ENCODE assay signal across 23 mouse cellular contexts in genomic region chr9:45140945-45141344, GRCm38 (mm10). TPM values are rescaled to one million over a fixed set of nuclear protein-coding genes. Genes with fewer than 3 reads are reported as not detected.
DNase-seq lines count a peak whose midpoint lies in the region; ATAC-seq and TF ChIP-seq lines count a peak whose summit lies in the region.
"Had no signal": no experiment of that assay in that cellular context is flagged by ENCODE, and none has a peak within 500 bp of the region (broad histone marks: within the 10 kb centered on the region; RNA-seq: fewer than 3 reads in every experiment).

No protein-coding gene starts in this region.

- H3K4me3 ChIP-seq in forebrain, embryonic 12.5 days (replicated peaks), result no peak overlapping the region
- no peak overlapping the region for H3K4me3 ChIP-seq in forebrain, embryonic 13.5 days
- no peak overlapping the region; the same call in 1 of the 2 replicates for H3K4me3 ChIP-seq in kidney, adult 2 months (ENCODE audit: insufficient read depth, low read depth, low read length)
- H3K4me3 ChIP-seq: embryonic facial prominence, embryonic 12.5 days; heart, adult 2 months; heart, embryonic 15.5 days; hindbrain, embryonic 10.5 days; intestine, embryonic 15.5 days had no signal

- no peak overlapping the region for H3K27ac ChIP-seq in forebrain, embryonic 12.5 days
- no peak overlapping the region for H3K27ac ChIP-seq in forebrain, embryonic 13.5 days
- H3K27ac ChIP-seq in kidney, adult 2 months (ENCODE audit: insufficient read depth, low read depth, low read length), result peak overlapping the region; percentile 86
- H3K27ac ChIP-seq: embryonic facial prominence, embryonic 12.5 days; heart, adult 2 months; heart, embryonic 15.5 days; hindbrain, embryonic 10.5 days; hindbrain, embryonic 14.5 days; intestine, embryonic 15.5 days had no signal

- H3K4me1 ChIP-seq in forebrain, embryonic 12.5 days, result peaks cover 36% of the 10 kb centered on the region
- peaks cover 36% of the 10 kb centered on the region for H3K4me1 ChIP-seq in forebrain, embryonic 13.5 days
- H3K4me1 ChIP-seq in kidney, adult 2 months (ENCODE audit: control insufficient read depth, insufficient read depth, low read length), result no peaks in the 10 kb centered on the region; the same call in 1 of the 2 replicates

- WGBS in forebrain, embryonic 12.5 days, result 31% methylated on average over 7 of the region's 7 CpGs
- WGBS in forebrain, embryonic 13.5 days, result 20% methylated on average over 7 of the region's 7 CpGs
- 69% methylated on average over 7 of the region's 7 CpGs for WGBS in kidney, adult 2 months

- DNase-seq in kidney, adult 2 months, result peak; percentile 29
- DNase-seq in kidney, postnatal 36 days, result no peak
- peak; percentile 8 for DNase-seq in thymus, postnatal 4 days
- DNase-seq in thymus, postnatal 14 days, result no peak
- DNase-seq in cerebellum, adult 9-11 months, result no peak
- DNase-seq: adrenal gland, postnatal 10 days; cerebellum, adult 18-20 months; cerebellum, postnatal 10 days; forebrain, postnatal 0 days; gastrocnemius, postnatal 10 days; heart, adult 2 months; heart, postnatal 14 days had no signal

- no peak overlapping the region for H3K4me2 ChIP-seq in forebrain, embryonic 12.5 days
- H3K4me2 ChIP-seq in forebrain, embryonic 13.5 days, result no peak overlapping the region
- H3K4me2 ChIP-seq: embryonic facial prominence, embryonic 12.5 days; heart, embryonic 11.5 days; heart, embryonic 15.5 days; hindbrain, embryonic 14.5 days; intestine, embryonic 15.5 days had no signal

- peaks cover 98% of the 10 kb centered on the region for H3K27me3 ChIP-seq in forebrain, embryonic 12.5 days
- peaks cover 94% of the 10 kb centered on the region for H3K27me3 ChIP-seq in forebrain, embryonic 13.5 days
- peaks cover 4% of the 10 kb centered on the region; the same call in 1 of the 2 replicates for H3K27me3 ChIP-seq in kidney, adult 2 months (replicated peaks; ENCODE audit: control insufficient read depth, insufficient read depth, low read length)

- TF ChIP-seq CTCF in kidney, adult 2 months (conservative IDR thresholded peaks at IDR 0.05; ENCODE audit: insufficient read depth, insufficient read length, low read depth, low read length), result no peak

- peak; percentile 63; the same call in 1 of the 2 replicates for ATAC-seq in forebrain, embryonic 12.5 days (ENCODE audit: low FRiP score)
- ATAC-seq in forebrain, embryonic 13.5 days, result no peak
- ATAC-seq in megakaryocyte-erythroid progenitor cell, adult 5-6 weeks (replicated peaks; ENCODE audit: low FRiP score, low TSS enrichment, poor library complexity, severe bottlenecking), result no peak
- ATAC-seq: forebrain, postnatal 0 days; intestine, embryonic 15.5 days had no signal

- no peak for TF ChIP-seq POLR2A in kidney, adult 2 months (IDR thresholded peaks at IDR 0.05; ENCODE audit: low read depth, low read length)

- no peaks in the 10 kb centered on the region for H3K36me3 ChIP-seq in forebrain, embryonic 12.5 days (replicated peaks)
- no peaks in the 10 kb centered on the region for H3K36me3 ChIP-seq in forebrain, embryonic 13.5 days (ENCODE audit: poor library complexity, severe bottlenecking)
- H3K36me3 ChIP-seq in kidney, adult 2 months (ENCODE audit: control insufficient read depth, insufficient read depth, low read length), result no peaks in the 10 kb centered on the region
- H3K36me3 ChIP-seq: embryonic facial prominence, embryonic 12.5 days; heart, embryonic 15.5 days; hindbrain, embryonic 10.5 days; intestine, embryonic 15.5 days had no signal

- no peak overlapping the region for H3K9ac ChIP-seq in forebrain, embryonic 12.5 days
- H3K9ac ChIP-seq in forebrain, embryonic 13.5 days, result no peak overlapping the region
- H3K9ac ChIP-seq: embryonic facial prominence, embryonic 12.5 days; forebrain, postnatal 0 days; heart, embryonic 15.5 days; hindbrain, embryonic 14.5 days; intestine, embryonic 15.5 days had no signal

- no peaks in the 10 kb centered on the region for H3K9me3 ChIP-seq in forebrain, embryonic 12.5 days
- H3K9me3 ChIP-seq in forebrain, embryonic 13.5 days (replicated peaks), result no peaks in the 10 kb centered on the region
- H3K9me3 ChIP-seq: embryonic facial prominence, embryonic 12.5 days; heart, embryonic 15.5 days; hindbrain, embryonic 10.5 days; intestine, embryonic 15.5 days had no signal

RNA-seq across cellular contexts. Expression of gene Scn4b, which starts 2.8 kb away (rescaled TPM):
- 0.23 and 0.56 TPM in 2 replicates for polyA plus RNA-seq in forebrain, embryonic 12.5 days (2016; fragmentation: Nextera tagmentation; extraction: Ambion mirVana)
- polyA plus RNA-seq in forebrain, embryonic 13.5 days (2015; fragmentation: Nextera tagmentation; extraction: Ambion mirVana), result 0.18 and 0.21 TPM in 2 replicates
- polyA plus RNA-seq in kidney, adult 2 months (2012; rRNA removed), result 13.3 and 13.8 TPM in 2 replicates
- total RNA-seq in megakaryocyte-erythroid progenitor cell, adult 5-6 weeks (2014; fragmentation: Nextera tagmentation), result 0.22 and 1.2 TPM in 2 replicates
- total RNA-seq in megakaryocyte-erythroid progenitor cell, adult 5-6 weeks (2017), result 1.1 TPM in 1 of 2 replicates, not detected in the other
- total RNA-seq: MEL had no signal

RNA-seq across cellular contexts. Expression of gene Scn2b, which starts 23.4 kb away (rescaled TPM):
- 3.0 and 3.1 TPM in 2 replicates for polyA plus RNA-seq in forebrain, embryonic 12.5 days (2016; fragmentation: Nextera tagmentation; extraction: Ambion mirVana)
- polyA plus RNA-seq in forebrain, embryonic 13.5 days (2015; fragmentation: Nextera tagmentation; extraction: Ambion mirVana), result 3.4 and 3.8 TPM in 2 replicates
- 0.45 and 0.58 TPM in 2 replicates for polyA plus RNA-seq in kidney, adult 2 months (2012; rRNA removed)
- total RNA-seq in megakaryocyte-erythroid progenitor cell, adult 5-6 weeks (2014; fragmentation: Nextera tagmentation), result not detected in 2 replicates
- total RNA-seq in megakaryocyte-erythroid progenitor cell, adult 5-6 weeks (2017), result not detected in 2 replicates
- total RNA-seq: MEL had no signal
- polyA plus RNA-seq: C2C12 had no signal

RNA-seq across cellular contexts. Expression of gene BC049352, which starts 40.9 kb away (rescaled TPM):
- 0.18 and 0.22 TPM in 2 replicates for polyA plus RNA-seq in forebrain, embryonic 12.5 days (2016; fragmentation: Nextera tagmentation; extraction: Ambion mirVana)
- polyA plus RNA-seq in forebrain, embryonic 13.5 days (2015; fragmentation: Nextera tagmentation; extraction: Ambion mirVana), result 0.10 TPM in 1 of 2 replicates, not detected in the other
- 2.7 and 2.9 TPM in 2 replicates for polyA plus RNA-seq in kidney, adult 2 months (2012; rRNA removed)
- total RNA-seq in megakaryocyte-erythroid progenitor cell, adult 5-6 weeks (2014; fragmentation: Nextera tagmentation), result not detected in 2 replicates
- total RNA-seq in megakaryocyte-erythroid progenitor cell, adult 5-6 weeks (2017), result not detected in 2 replicates
- total RNA-seq: adrenal gland, postnatal 10 days; gastrocnemius, postnatal 10 days; heart, adult 2 months; heart, postnatal 14 days; MEL had no signal
- polyA plus RNA-seq: C2C12; heart, embryonic 11.5 days; heart, embryonic 15.5 days; hindbrain, embryonic 10.5 days; hindbrain, embryonic 14.5 days had no signal

Comparison
In these comparisons a context has a peak if more than half of its experiments do, and no peak if none do; other contexts are left out.
1. DNase-seq: peak in kidney, adult 2 months (single experiment) and thymus, postnatal 4 days (single experiment); none in kidney, postnatal 36 days (0 of 2), thymus, postnatal 14 days (single experiment) and cerebellum, adult 9-11 months (single experiment).